ENCODE assay signal across 28 mouse cellular contexts in genomic region chr3:96084146-96084755, GRCm38 (mm10).
"Had no signal": no experiment of that assay in that cellular context is flagged by ENCODE, and none has a peak within 500 bp of the region (broad histone marks: within the 10 kb centered on the region; RNA-seq: fewer than 3 reads in every experiment).

No protein-coding gene starts in this region.

- H3K9me3 ChIP-seq: heart, embryonic 15.5 days; hindbrain, embryonic 13.5 days; hindbrain, embryonic 15.5 days; kidney, embryonic 15.5 days; limb, embryonic 10.5 days; limb, embryonic 12.5 days; liver, embryonic 13.5 days; liver, embryonic 15.5 days had no signal

- H3K4me1 ChIP-seq: heart, embryonic 13.5 days; hindbrain, embryonic 13.5 days; hindbrain, embryonic 15.5 days; kidney, embryonic 15.5 days; limb, embryonic 10.5 days; limb, embryonic 12.5 days had no signal

- H3K4me3 ChIP-seq: gastrocnemius, adult 2 months; heart, embryonic 13.5 days; heart, embryonic 15.5 days; hindbrain, embryonic 13.5 days; hindbrain, embryonic 15.5 days; kidney, embryonic 15.5 days; limb, embryonic 10.5 days; limb, embryonic 12.5 days; liver, embryonic 13.5 days; liver, embryonic 15.5 days had no signal

- DNase-seq: gastrocnemius, adult 2 months; gastrocnemius, postnatal 10 days; gastrocnemius, postnatal 25 days; heart, adult 18-20 months; heart, postnatal 14 days; heart, postnatal 36 days; kidney, adult 11 months; kidney, adult 2 months; kidney, adult 9 months; kidney, postnatal 14 days; kidney, postnatal 36 days; layer of hippocampus, adult 9-11 months; layer of hippocampus, postnatal 36 days; liver; liver, embryonic 13.5 days; liver, postnatal 0 days had no signal

- H3K27ac ChIP-seq: gastrocnemius, adult 2 months; heart, embryonic 13.5 days; heart, embryonic 15.5 days; hindbrain, embryonic 13.5 days; hindbrain, embryonic 15.5 days; hindbrain, postnatal 0 days; kidney, embryonic 15.5 days; kidney, postnatal 0 days; limb, embryonic 10.5 days; limb, embryonic 12.5 days; liver, embryonic 13.5 days; liver, embryonic 15.5 days had no signal

- H3K36me3 ChIP-seq: heart, embryonic 13.5 days; heart, embryonic 15.5 days; hindbrain, embryonic 13.5 days; hindbrain, embryonic 15.5 days; kidney, embryonic 15.5 days; limb, embryonic 10.5 days; limb, embryonic 12.5 days; liver, embryonic 13.5 days; liver, embryonic 15.5 days had no signal

- H3K9ac ChIP-seq: heart, embryonic 13.5 days; heart, embryonic 15.5 days; hindbrain, embryonic 13.5 days; hindbrain, embryonic 15.5 days; kidney, embryonic 15.5 days; limb, embryonic 12.5 days; liver, embryonic 13.5 days; liver, embryonic 15.5 days; liver, postnatal 0 days had no signal

- H3K27me3 ChIP-seq: heart, embryonic 13.5 days; heart, embryonic 15.5 days; hindbrain, embryonic 13.5 days; hindbrain, embryonic 15.5 days; kidney, embryonic 15.5 days; limb, embryonic 12.5 days; liver, embryonic 13.5 days; liver, embryonic 15.5 days had no signal

- H3K4me2 ChIP-seq: heart, embryonic 11.5 days; heart, embryonic 13.5 days; heart, embryonic 15.5 days; hindbrain, embryonic 13.5 days; hindbrain, embryonic 15.5 days; kidney, embryonic 15.5 days; limb, embryonic 12.5 days; liver, embryonic 13.5 days; liver, embryonic 15.5 days had no signal

- ATAC-seq: hindbrain, postnatal 0 days; intestine, embryonic 16.5 days; liver, postnatal 0 days had no signal
